Mouse (Mus musculus): ENCODE measurements at regions not wholly inside any gene's neighbourhood (a gene's known extent, or its start where the extent isn't known, plus 50 kb on each side); places are given as distances from the start of the nearest gene placed in this dataset.

DNA sequence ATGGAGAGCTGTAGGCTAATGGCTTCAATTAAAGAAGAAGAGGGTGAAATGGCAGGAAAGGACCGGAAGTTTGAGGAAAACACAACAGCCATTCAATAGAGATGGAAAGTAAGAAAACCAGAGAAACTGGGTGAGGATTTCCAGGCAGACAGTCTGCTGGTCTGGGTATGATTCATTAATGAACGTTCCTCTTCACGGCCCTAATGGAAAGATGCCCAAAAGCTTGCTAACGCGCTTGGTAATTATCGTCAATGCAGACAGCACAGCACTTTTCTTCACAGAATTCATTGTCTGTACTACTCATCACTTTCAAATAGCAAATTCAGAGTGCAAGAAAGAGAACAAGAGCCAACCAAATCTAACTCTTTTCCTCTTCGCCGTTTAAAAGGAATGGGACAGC lies 60.3 kb downstream of the Ing2 start:
- ATAC-seq: no peak
- Histone ChIP-seq H3K4me1 (replicated peaks) (peaks cover 2% of the 10 kb centered on the region; the same call in 1 of the 2 replicates), H3K27ac (no peak overlapping the region), H3K27me3 (no peaks in the 10 kb centered on the region), H3K9me3 (peaks cover 3% of the 10 kb centered on the region; the same call in 1 of the 2 replicates), H3K9ac (replicated peaks) (no peak overlapping the region), H3K36me3 (no peaks in the 10 kb centered on the region), H3K4me3 (replicated peaks) (no peak overlapping the region), H3K4me2 (replicated peaks) (no peak overlapping the region)
- 86% methylated on average over 8 of the region's 8 CpGs for WGBS

DNA sequence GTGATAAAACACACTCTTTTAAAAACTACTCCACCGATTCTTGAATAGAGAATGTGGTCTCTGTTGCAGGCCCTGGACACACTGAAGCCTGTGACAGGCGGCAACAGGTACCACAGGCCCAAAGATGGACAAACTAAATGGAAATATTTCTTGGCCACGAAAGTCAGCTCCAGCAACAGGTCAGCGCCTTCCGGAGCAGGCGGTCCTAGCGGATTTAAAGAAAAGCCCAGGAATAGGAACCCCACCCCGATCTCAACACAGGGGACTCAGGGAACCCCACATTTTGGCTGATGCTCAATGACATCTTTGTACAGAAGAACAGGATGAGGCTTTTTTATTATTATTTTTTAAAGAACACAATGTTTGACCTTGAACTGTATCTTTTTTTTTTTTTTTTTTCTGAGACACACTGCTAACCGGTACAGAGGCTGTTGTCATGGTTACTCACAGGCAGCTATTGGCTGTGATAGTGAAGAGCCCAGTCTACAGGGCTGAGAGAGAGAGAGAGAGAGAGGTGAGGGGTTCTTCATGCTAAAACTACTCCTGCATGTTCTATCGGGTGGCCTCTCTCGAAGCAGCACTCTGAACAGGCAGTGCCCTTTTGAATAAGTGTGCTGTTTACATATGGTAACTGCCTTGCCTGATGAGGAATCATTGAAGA lies 63.5 kb downstream of the Ing2 start:
- Histone ChIP-seq H3K4me3 (replicated peaks) (no peak overlapping the region), H3K9ac (replicated peaks) (no peak overlapping the region), H3K4me1 (replicated peaks) (peaks cover 2% of the 10 kb centered on the region; the same call in 1 of the 2 replicates), H3K27ac (no peak overlapping the region), H3K27me3 (no peaks in the 10 kb centered on the region), H3K4me2 (replicated peaks) (no peak overlapping the region), H3K36me3 (no peaks in the 10 kb centered on the region), H3K9me3 (peaks cover 1% of the 10 kb centered on the region; the same call in 1 of the 2 replicates)
- WGBS: 66% methylated on average over 11 of the region's 11 CpGs
- peak; percentile 89 for ATAC-seq

DNA sequence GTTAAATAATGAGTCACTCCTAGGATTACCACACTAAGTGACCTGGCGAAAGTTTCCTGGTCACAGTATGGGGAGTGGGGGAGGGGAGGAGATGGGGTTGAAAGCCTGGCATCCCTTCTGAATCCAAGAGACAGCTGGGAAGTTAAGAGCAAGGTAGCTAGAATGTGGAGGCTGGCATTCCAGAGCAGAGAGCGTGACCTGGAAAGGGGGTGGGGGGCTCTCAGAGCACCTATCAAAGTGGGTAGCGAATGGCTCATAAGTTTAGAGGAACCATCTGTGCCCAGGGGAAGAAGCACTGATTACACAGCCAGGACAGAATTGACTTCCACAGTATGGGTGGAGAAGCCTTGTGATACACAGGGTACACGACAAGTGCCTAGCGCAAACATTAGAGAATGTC lies 65.4 kb downstream of the Ing2 start:
- Histone ChIP-seq H3K9me3 (no peaks in the 10 kb centered on the region), H3K27ac (no peak overlapping the region), H3K27me3 (no peaks in the 10 kb centered on the region), H3K4me3 (replicated peaks) (no peak overlapping the region), H3K9ac (replicated peaks) (no peak overlapping the region), H3K4me1 (replicated peaks) (peaks cover 2% of the 10 kb centered on the region; the same call in 1 of the 2 replicates), H3K36me3 (no peaks in the 10 kb centered on the region), H3K4me2 (replicated peaks) (no peak overlapping the region)
- WGBS: 81% methylated on average over 5 of the region's 5 CpGs
- no peak for ATAC-seq

- 94% methylated on average over 8 of the region's 8 CpGs for WGBS
- ATAC-seq: no peak
- no peak overlapping the region for H3K9ac ChIP-seq (replicated peaks)
Measured at GRCm38 (mm10) chr8:47604198-47604835, 70.9 kb downstream of the Rwdd4a start.

More at GRCm38 (mm10) chr8:47604198-47604835, 70.9 kb downstream of the Rwdd4a start:
- H3K4me2 ChIP-seq (replicated peaks): no peak overlapping the region
- H3K4me3 ChIP-seq (replicated peaks): no peak overlapping the region
- no peaks in the 10 kb centered on the region for H3K27me3 ChIP-seq
- H3K4me1 ChIP-seq (replicated peaks): no peaks in the 10 kb centered on the region
- H3K36me3 ChIP-seq: no peaks in the 10 kb centered on the region
- H3K9me3 ChIP-seq: no peaks in the 10 kb centered on the region
- H3K27ac ChIP-seq: no peak overlapping the region
